Mouse (Mus musculus) cerebellum, postnatal 10 days (tissue): ENCODE results near the gene Ehbp1l1.

ENCODE experiments used
- DNase-seq, 2 experiments: peaks; one replicate each; pipeline ENCODE4 v3.0.0; 2021; ENCODE audit warnings: mixed read lengths in 2 of 2

Ehbp1l1 gene

DNA sequence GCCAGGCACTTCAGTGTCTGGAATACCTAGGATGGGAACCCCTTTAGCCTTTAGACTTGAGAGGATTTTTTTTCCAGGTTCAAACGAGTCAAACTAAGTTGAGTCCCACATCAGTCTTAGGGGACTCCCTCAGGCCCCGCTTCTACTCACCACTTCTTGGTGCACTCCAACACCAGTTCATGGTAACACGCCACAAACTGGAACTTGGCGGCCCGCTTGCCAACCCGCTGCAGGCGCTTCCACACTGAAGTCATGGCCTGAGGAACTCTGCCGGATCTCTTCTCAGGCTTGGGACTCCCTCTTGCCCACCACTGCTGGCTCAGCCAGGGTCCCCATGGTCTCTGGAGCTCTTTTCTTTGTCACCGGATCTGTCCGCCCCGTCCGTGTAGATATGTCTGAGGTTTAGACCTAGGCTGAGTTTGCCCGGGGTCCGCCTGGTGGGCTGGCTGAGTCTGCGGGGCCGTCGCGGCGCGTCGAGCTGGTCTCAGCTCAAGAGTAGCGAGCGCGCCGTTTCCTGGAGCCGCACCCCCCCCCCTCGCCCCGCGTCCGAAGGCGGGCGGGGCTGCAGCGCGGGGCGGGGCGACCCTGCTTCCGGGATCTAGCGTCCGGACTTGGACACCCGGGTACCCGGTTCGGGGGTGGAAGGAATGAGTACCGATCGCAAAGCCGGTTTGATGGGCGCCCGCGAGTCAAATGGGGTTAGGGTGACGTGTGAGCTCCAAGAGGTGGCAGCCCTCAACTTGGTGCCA is at the start of gene Ehbp1l1:
Gene Ehbp1l1 (minus strand): TSS at position 551 of the 749 bp plus-strand sequence.
- DNase-seq: peak; percentile 66

DNA sequence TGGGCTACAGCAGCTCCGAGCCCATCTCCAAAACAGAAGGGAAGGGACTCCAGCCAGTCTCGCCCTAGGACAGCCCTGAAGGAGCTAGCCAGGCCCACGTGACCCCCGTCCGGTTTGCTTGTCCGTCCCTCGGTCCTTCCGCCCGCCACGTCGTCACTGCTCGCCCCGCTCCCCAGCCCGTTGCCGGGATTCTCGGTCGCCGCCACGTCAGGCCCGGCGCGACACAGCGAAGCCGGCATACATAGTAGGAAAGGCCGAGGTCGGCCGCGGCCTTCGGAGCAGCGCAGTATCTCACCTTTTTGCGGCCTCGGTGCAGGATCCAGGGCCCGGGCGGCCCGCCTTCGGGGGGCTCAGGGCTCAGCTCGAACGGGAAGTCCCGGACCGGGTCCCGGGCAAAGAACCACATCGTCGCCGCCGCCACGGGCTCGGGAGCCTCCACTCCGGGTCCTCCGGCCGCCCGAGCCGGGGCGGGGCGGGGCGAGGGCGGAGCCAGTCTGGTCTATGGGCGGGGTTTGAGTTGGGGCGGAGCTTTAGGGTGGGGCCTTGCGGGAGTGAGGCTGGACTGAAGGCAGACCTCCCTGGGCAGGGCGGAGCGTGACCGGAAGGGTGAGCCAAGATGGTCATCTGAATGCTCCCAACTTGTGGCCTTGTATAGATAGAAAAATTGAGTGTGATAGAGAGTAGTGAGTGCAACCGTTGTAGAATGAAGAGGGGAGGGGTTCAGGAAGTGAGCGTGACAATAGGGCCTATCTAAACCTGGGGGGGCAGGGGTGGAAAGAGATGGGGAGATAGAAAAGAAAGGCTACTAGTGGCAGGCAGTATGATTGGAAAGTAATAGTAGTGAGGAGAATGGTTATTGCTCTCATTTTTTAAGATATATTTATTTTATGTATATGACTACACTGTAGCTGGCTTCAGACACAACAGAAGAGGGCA is 45.1 kb upstream of the Ehbp1l1 start, which contains the start of gene Scyl1:
Gene Scyl1 (minus strand): TSS at position 495 of the 936 bp plus-strand sequence.
- DNase-seq: peak; percentile 98 to 99

DNA sequence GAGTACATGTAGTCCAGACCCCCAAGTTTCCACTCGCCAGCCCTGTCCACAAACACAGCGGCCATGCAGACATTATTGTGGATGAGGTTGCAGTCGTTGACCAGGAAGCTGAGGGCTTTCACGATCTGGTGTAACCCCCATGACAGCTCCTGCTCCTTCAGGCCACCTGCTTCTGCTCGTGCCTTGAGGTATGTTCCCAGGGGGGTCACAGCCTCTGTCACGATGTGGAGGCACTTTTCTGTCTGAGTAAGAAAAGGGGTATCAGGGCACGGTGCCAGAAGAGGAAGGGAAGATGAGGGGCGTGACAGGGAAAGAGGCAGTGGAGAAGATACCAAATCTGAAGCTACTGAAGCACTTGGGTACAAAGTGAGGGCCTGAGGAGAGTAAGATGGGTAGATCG is 44.2 kb upstream of the Ehbp1l1 start:
- peak; percentile 56 to 58 for DNase-seq

DNA sequence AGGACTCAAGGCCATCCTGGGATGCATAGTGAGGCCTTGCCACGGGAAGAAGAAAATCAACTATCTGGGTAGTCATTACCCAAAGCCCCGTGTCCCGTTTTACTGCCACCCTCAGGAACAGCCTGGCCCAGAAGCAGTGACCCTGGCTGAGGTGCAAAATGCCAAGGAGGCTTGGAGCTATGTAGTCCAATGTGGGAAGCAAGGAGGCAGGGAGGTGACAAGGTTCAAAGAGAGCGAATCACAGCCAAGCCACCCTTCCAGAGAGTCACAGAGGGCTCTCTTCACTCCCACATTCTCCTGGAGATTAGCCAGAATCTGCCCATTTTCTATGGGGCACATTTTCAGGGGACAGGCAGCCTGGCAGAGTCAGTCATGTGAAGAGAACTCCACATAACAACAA is 41.2 kb upstream of the Ehbp1l1 start:
- DNase-seq: no peak

DNA sequence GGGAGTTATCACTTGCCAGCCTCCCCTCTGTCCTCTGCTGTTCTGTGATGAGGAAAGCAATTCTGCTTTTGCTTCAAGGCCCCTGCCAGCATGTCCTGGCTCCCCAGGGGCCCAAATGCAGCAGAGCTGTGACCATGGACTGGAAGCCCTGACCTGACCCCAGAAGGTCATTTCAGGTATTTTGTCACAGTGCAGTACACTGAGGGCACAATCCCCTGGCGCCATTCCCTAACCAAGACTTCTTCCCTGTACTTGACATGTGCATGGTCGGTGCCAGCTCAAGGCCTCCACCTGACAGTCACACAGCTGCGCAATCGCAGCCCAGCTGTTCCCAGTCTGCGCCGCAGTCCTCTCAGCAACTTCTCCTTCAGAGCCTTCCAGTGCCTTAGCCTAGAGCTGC is 37.0 kb upstream of the Ehbp1l1 start:
- peak in 1 of 2 experiments; percentile 12 for DNase-seq

DNA sequence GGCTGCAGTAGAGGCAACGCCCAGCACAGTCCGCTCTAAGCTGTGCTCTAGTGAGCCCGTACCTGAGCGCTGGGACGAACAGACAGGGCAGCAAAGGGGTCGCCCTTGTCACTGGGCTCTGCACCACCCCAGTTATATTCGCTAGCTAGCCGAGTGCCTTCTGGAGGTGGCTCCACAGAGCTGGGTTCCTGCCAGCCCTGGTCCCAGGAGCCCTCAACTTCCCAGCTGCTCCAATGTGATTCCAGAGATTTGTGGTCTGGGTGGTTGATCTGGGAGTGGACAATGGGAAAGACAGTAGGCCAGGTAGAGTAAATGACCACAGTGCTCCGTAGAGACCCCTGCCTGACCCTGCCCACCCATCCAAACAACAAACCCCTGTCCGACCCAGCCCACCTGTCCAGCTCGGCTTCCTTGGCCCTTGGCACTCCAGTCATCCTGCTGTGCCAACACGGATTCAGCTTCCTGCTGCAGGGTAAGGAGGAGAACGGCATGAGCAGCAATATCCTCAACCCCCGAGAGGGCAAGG is 32.8 kb upstream of the Ehbp1l1 start:
- DNase-seq: peak; percentile 68 to 73

DNA sequence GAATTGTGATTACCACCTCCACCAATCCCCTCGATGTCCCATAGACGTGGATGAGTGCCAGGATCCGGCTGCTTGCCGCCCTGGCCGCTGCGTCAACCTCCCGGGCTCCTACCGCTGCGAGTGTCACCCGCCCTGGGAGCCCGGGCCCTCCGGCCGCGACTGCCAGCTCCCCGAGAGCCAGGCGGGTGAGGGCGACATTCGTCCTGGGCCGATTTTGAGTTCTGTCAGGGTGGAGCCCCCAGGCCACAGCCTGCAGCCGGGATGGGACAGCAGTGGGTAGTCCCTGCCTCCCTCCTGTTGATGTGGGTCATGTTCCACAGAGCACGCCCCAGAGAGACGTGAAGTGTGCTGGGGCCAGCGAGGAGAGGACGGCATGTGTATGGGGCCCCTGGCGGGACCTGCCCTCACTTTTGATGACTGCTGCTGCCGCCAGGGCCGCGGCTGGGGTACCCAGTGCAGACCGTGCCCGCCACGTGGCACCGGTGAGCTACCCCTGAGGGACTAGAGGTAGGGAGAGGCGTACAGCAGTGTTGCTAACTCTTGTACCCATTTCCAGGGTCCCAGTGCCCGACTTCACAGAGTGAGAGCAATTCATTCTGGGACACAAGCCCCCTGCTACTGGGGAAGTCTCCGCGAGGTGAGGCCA is 31.0 kb upstream of the Ehbp1l1 start:
- DNase-seq: peak; percentile 49 to 56

DNA sequence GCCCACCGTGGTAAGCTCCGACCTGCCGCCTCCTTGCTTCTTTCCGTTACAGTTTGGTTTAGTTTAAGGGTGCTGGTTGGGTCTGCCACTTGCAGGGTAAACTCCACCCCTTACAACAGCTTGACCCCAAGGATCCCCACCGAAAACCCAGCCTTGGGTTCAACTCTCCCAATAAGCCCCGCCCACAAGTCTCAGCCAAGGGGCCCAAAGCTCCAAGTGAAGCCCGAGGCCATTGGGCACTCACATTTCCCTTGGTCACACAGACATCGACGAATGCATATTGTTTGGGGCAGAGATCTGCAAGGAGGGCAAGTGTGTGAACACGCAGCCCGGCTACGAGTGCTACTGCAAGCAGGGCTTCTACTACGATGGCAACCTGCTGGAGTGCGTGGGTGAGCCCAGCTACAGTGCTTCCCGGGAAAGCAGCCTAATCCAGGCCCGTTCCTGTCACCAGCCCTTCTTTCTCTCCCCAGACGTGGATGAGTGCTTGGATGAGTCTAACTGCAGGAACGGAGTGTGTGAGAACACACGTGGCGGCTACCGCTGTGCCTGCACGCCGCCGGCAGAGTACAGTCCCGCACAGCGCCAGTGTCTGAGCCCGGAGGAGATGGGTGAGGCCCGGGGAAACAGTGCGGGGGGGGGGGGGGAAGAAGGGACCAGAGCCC is 30.3 kb upstream of the Ehbp1l1 start:
- DNase-seq: peak in 1 of 2 experiments; percentile 41

DNA sequence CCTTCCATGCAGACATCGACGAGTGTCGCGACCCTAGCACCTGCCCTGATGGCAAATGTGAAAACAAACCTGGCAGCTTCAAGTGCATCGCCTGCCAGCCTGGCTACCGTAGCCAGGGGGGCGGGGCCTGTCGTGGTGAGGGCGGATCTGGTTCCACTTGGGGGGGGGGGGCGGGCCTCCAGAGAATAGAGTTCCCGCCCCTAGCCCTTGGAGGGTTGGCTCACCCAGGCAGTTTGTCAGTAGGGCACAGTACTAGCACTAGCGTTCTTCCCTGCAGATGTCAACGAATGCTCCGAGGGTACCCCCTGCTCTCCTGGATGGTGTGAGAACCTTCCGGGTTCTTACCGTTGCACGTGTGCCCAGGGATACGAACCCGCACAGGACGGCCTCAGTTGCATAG is 25.6 kb upstream of the Ehbp1l1 start:
- DNase-seq: peak; percentile 78 to 79

DNA sequence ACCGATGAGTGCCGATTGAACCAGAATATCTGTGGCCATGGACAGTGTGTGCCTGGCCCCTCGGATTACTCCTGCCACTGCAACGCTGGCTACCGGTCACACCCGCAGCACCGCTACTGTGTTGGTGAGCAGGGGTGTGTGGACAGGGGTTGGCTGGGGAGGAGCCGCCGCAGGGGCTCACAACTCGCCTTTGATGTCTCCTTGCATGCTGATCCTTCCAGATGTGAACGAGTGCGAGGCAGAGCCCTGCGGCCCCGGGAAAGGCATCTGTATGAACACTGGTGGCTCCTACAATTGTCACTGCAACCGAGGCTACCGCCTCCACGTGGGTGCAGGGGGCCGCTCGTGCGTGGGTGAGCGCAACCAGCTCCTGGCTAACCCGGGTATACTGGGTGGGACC is 24.8 kb upstream of the Ehbp1l1 start:
- DNase-seq: peak in 1 of 2 experiments; percentile 12

DNA sequence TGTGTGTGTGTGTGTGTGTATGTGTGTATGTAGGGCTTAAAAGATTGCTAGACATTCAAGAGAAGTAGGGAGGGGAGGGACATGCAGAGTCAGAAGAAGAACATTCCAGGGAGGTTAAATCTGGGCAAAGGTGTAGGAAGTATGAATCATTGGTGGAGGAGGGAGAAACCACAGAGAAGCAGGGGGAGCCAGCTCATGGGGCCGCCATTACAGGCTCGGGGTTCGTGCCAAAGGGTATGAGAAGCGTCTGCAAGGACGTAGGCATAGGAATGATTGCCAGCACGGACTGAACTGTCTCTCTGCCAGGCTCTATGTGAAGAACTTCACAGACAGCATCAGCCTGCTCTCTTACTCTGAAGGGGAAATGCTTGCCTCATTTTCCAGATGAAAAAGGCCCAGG is 23.4 kb upstream of the Ehbp1l1 start:
- no peak for DNase-seq

DNA sequence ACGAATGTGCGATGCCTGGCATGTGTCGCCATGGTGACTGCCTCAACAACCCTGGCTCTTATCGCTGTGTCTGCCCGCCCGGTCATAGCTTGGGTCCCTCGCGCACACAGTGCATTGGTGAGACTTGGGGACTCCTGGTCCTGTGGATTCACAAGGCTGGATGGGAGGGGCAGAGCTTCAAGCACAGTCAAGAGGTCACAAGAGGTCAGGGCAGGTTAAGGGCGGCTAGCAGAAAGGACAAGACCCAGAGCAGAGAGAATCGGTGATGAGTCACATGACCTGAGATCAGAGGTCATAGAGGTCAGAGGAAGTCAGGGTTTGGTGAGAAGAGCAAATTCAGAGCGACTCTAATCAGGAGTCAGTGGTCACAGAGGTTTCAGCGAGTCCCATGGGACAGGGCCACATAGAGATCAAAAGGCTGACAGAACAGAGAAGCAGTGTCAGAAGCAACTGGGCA is 20.8 kb upstream of the Ehbp1l1 start:
- no peak for DNase-seq

DNA sequence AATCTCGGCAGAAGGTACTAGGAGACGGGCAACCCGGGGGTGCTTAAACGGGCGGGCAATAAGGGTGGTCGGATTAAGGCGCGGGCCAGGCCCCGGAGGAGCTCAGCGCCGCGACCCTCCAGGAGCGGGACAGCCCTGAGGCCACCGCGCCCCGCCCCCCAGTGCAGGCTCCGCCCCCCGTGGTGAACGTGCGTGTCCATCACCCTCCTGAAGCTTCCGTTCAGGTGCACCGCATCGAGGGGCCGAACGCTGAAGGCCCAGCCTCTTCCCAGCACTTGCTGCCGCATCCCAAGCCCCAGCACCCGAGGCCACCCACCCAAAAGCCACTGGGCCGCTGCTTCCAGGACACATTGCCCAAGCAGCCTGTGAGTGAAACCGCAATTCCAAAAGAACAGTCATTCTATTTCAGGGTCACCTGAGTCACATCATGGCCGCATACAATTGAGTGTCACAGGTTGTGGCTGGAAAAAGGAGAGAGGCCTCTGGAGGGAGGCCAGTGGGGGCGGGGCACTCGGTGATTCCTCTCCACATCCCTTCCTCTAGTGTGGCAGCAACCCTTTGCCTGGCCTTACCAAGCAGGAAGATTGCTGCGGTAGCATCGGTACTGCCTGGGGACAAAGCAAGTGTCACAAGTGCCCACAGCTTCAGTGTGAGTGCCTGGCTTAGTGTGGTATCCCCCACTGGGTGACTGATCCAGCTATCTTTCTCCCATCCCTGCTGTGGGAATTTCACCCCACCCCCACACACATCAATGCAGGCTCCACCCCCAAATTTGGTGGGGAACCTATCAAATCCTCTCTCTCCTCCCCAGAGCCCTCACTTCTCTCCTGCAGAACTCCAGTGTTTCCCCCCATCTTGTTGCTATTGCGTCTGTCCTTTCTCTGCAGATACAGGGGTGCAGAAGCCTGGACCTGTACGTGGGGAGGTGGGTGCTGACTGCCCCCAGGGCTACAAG is 19.9 kb upstream of the Ehbp1l1 start:
- DNase-seq: peak in 1 of 2 experiments; percentile 63

DNA sequence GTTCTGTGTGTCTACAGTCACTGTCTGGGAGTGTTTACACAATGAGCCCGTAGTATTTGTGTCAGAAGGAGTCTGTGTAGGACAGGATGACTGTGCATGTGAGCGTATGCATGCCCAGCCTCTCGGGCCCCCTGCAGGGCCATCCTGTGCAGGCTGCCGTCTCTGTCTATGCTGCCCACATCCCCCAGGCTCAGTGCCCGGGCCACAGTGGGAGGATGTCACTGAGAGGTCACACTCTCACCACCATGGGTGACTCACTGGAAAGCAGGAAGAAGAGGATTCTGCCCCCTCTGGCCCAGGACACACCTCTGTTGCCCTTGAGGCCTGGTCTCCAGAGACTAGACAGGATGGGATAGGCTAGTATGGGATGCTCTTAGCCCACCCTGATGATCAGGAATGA is 17.5 kb upstream of the Ehbp1l1 start:
- DNase-seq: peak; percentile 77 to 79

DNA sequence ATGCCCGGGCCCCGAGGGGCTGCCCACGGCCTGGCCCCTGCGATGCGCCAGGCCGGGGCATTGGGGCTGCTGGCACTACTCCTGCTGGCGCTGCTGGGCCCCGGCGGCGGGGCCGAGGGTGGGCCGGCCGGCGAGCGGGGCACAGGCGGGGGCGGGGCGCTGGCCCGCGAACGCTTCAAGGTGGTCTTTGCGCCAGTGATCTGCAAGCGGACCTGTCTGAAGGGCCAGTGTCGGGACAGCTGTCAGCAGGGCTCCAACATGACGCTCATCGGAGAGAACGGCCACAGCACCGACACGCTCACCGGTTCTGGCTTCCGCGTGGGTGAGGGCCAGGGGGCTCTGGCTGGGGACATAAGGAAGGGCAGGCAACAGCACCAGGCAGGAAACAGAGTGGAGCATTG is 16.1 kb upstream of the Ehbp1l1 start:
- DNase-seq: no peak

DNA sequence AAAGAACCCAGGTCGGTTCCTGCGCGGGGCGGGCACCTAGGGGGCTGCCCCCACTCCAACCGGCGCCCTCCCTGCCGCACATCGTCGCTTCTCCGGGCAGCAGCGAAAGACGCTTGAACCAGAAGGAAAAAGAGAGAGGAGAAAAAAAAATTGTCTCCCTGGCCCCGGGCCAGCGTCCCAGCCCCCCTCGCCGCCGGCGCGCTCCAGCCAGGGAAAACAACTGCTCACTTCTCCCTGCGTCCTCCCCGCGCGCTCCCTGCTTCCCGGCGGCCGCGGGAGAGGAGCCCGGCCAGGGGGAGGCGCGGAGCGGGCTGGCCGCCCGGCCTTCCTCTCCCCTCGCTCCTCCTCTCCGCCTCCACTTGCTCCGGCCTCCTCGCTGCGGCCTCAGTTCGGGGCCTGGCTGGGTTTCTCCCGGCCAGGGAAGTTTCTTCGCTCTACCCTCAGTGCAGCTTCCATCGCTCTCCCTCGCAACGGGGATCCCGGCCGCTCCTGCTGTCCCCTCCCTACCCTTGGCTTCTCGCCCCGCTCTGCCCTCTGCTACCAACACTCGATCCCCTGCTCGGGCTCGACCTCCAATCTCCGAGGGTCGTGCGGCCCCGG is 15.6 kb upstream of the Ehbp1l1 start:
- peak; percentile 89 to 90 for DNase-seq

DNA sequence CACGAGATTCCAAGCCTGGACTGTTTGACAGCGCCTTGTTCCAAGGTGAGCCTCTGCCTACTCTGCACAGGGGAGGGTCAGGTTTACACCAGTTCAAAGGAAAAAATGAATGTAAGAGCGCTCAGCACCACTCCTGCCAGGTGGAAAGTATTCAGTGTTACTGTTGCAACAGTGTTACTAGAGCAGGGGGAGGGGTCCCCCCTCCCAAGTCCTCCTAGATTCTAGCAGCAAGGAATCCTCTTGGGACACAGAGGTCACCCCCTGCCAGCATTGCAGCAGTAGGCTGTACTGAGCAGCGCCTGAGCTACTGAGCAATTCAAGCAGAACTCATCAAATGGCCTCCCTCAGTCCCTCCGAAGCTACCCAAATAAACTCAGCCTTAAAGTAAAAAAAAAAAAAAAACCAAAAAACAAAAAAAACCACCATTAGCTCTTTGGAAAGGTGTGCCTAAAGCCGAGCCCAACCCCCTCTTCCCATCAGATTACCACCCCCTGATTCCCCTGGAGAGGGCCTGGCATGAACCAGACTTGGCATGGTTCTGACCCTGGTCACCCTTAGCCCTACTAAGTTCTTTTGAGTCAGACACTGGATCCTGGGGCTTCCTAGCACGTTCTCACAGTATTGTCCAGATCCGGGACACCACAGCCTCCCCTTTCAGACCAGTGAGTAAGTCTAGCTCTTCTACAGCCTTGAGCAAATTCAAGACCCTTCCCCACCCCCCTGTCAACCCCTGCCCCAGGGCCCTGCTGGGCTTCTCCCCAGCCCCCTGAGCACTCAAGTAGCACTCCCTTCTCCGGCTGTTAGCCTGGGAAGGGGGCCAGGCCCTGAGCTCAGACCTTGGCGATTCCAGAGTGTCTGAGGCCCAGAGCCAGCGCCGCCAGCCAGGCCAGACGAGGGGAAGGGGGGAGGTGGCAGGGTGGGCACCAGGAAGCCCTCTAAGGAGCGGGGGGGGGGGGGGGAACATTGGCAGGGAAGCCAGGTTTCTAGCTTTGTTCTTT is 14.5 kb upstream of the Ehbp1l1 start, which contains the start of gene Ltbp3:
Gene Ltbp3 (plus strand): TSS at position 585 of the 998 bp plus-strand sequence.
- peak; percentile 96 to 97 for DNase-seq

DNA sequence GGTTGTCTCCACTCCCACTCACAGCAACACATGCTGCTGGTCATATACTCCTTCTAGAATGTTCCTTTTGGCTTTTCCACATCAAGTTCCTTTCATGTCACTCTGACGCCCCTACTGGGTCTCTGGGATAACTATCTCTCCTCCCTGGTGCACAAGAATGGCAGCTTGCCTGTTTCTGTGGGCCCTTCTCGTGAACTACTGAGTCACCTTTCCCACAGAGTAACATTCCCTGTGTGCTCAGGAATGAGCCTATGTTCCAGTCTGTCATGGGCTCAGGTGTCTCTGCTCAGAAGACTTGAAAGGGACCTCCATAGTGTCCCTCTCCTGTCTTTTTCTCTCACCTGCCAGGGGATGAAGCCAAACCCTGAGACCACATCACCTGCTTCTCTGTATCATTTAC is 13.3 kb upstream of the Ehbp1l1 start:
- peak in 1 of 2 experiments; percentile 21 for DNase-seq

DNA sequence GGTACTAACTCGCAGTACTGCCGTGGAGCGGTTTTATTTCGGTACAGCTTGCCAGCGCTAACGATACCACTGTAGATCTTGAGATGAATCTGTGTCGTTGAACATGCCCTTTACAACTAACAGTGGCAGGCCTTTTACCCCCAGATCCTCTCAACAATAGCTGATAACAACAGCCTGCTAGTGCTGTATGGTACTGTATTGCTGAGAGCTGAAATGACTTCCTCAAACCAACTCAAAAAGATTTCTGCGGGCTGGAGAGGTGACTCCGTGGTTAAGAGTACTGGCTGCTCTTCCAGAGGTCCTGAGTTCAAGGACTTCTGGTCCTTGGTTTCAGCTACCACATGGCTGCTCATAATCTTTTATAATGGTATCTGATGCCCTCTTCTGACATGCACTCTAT is 8.2 kb upstream of the Ehbp1l1 start:
- DNase-seq: no peak
